Mouse (Mus musculus) B cell, adult 62 days (primary cell): ENCODE data around the gene Sertad1. TPM values are rescaled to one million over a fixed set of nuclear protein-coding genes. Genes with fewer than 3 reads are reported as not detected.

Experiments
- total RNA-seq: library from RNA; stranded (reverse); gene quantifications from 4 replicates; pipeline ENCODE4 v1.2.4, GENCODE M21; 2023

The Sertad1 gene
- total RNA-seq, result 32.1 to 39.2 TPM (median 35.5 TPM) in 4 replicates

DNA sequence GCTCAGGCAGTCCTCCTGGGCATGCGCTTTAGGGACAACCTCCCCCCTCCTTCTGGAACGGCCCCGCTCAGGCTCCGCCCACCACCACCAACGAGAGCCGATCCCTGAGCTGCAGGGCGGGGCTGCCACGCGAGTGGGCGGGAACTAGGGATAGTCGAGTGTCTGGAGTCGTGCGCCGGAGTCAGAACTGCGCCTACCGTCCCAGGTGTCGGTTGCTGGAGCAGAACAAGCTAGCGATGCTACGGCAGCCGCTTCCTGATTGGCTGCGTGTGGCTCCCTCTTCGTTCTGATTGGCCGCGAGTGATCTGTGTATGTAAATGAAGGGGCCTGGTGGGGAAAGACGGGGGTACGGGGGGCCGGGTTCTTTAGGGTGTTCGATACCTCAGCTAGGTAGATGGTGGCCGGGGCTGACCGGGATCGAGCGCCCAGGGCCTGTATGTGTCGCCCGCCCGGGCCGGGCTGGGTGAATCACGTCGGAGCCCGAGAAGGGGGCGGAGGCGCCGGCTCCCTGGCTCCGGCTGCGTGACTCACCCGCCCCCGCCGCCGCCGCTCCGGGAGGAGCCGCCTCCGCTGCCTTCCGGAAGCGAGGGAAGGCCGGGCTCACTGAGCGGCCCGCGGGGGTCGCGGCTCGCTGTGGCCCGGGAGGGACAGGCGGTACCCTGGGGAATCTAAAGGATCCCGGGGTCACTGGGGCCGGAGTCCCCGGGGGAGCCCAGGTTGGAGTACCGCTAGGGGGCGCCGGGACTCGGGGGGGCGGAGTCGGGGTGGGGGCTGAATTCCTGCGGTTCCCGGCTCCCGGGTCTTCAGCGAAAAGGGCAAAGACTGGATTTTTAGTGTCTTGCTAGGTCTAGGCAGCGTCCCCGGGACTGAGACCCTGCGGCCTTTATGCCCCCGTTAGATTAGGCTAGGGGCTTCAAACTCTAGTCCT, at the start of gene Sertad1:
Gene Sertad1, plus strand, starts transcription at position 141 of the 928 bp plus-strand sequence.

DNA sequence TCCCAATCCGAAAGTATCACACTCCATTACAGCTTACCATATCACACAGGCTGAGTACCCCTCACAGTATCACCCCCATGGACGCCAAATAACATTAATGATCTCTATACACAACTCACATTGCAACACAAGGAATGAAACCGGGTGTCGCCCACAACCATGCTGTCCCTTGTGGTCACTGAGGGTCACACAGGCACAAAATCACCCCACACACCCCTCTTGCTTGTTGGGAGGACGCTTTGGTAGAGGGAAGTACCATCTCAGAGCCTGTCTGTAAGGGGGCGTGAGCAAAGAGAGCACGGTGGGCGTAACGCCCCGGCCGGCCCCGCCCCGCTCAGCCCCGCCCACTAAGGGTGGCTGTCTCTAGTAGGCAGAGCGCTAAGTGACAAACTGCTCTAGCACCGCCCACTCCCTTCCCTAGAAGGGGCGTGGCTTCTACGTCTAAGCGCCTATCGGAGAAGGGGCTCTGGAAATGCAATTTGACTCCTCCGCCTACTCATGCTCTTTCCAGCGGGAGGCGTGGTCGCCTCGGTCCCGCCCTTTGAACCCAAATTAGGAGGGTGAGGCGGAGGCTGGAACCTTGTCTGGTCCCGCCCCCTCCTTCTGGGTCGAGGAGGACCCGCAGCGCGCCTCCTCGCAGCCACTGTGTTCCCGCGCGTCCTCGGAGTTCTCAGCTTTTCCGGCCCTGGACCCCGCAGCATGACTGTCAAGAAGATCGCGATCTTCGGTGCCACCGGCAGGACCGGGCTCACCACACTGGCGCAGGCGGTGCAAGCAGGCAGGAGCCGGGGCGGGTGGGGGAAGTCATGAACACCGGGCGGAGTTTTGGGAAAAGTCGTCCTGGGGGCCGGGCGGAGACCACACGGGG, 39.1 kb upstream of the Sertad1 start, which contains the start of the genes Sptbn4 and Blvrb:
Gene Sptbn4, minus strand, starts transcription at position 268 of the 868 bp plus-strand sequence.
Gene Blvrb, plus strand, starts transcription at position 560 of the 868 bp plus-strand sequence.

DNA sequence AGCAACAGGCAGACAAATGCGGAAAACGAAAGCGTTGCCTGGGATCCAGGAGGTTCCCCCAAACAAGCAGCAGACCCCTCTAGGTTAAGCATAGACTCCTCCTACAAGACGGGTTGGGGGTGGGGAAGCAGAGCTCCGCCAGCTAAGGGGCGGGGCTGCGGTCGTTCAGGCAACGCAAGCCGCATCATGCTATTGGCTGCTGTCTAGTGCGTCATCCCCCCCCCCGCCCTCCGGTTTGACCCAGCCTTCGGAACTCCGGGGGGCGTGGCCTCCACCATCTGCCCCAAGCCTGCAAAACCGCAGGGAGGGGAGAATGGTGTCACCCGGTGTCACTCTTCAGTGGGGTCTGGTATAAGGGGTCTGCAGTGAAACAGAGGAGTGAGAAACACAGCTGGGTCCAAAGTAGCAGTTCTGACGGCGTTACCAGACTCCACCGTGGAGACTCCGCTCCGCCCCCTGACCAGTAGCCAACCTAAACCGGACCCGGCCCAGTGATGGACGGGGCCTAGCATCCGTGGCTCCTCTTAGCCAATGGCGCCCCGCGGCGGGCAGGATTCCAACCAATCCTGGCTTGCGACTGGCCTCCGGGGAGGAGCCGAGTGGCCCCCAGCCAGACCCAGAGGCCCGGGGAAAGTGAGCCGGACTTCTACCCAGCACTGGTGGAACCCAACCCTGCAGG, 13.4 kb upstream of the Sertad1 start, which contains the start of gene Sertad3:
Gene Sertad3, plus strand, starts transcription at position 613 of the 679 bp plus-strand sequence.

DNA sequence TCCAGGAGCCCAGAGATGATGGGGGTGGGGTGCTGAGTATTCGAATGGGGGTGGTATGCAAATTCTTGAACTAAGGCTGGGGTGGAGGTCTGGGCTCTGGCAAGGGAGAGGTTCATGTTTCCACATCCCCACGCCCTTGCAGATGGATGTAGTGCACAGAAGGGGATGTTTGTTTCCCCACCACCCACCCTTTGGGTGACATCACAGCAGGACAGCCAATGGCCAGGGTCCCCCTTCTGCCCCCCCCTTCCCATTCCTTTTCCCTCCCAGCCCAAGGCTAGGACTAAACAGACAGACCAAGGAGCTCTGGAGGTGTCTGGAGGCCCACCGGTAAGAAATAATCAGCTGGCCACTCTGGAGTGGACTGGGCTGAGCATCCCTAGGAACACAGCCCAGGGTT, 12.3 kb downstream of the Sertad1 start, which contains the start of gene Prx:
Gene Prx, plus strand, starts transcription at position 289 of the 400 bp plus-strand sequence.

GRCm38 (mm10) chr7:27522967-27523366, 36.3 kb downstream of the Sertad1 start, which contains the start of gene Hipk4:
Gene Hipk4, plus strand, starts transcription at chr7:27523267.

Other genes starting within 250 kb of the Sertad1 start
- gene Numbl, start 228.5 kb upstream of the Sertad1 start, total RNA-seq, result 1.4 to 2.6 TPM (median 2.1 TPM) in 4 replicates
- gene Ltbp4, start 149.2 kb upstream of the Sertad1 start, total RNA-seq, result 0.83 to 1.2 TPM (median 1.0 TPM) in 4 replicates
- 85.2 to 97.4 TPM (median 91.1 TPM) in 4 replicates for gene Shkbp1, start 130.9 kb upstream of the Sertad1 start, total RNA-seq
- 7.5 to 14.1 TPM (median 9.1 TPM) in 3 of 4 replicates, not detected in the other for gene Gm20479, start 129.5 kb upstream of the Sertad1 start, total RNA-seq
- 0.18 to 0.29 TPM (median 0.28 TPM) in 3 of 4 replicates, not detected in the other for gene Sptbn4, start 39.2 kb upstream of the Sertad1 start, total RNA-seq
- gene Blvrb, start 38.9 kb upstream of the Sertad1 start, total RNA-seq, result 68.1 to 75.9 TPM (median 70.4 TPM) in 4 replicates
- 12.7 to 16.7 TPM (median 15.1 TPM) in 4 replicates for gene Sertad3, start 13.1 kb upstream of the Sertad1 start, total RNA-seq
- gene Prx, start 12.4 kb downstream of the Sertad1 start, total RNA-seq, result 0.18 to 0.44 TPM (median 0.29 TPM) in 3 of 4 replicates, not detected in the other
- gene Hipk4, start 36.4 kb downstream of the Sertad1 start, total RNA-seq, result not detected in 4 replicates
- gene Pld3, start 66.3 kb downstream of the Sertad1 start, total RNA-seq, result 64.7 to 72.8 TPM (median 66.9 TPM) in 4 replicates
- gene 2310022A10Rik, start 66.3 kb downstream of the Sertad1 start, total RNA-seq, result 22.1 to 29.3 TPM (median 26.5 TPM) in 4 replicates
- 95.6 to 114 TPM (median 104 TPM) in 4 replicates for gene Akt2, start 104.6 kb downstream of the Sertad1 start, total RNA-seq
- gene Ttc9b, start 167.0 kb downstream of the Sertad1 start, total RNA-seq, result not detected in 4 replicates
- gene Map3k10, start 187.7 kb downstream of the Sertad1 start, total RNA-seq, result 12.2 to 17.9 TPM (median 13.6 TPM) in 4 replicates
- 1.1 to 2.5 TPM (median 1.9 TPM) in 4 replicates for gene Zfp607b, start 202.4 kb downstream of the Sertad1 start, total RNA-seq
- 12.1 to 15.1 TPM (median 13.4 TPM) in 4 replicates for gene Zfp60, start 244.5 kb downstream of the Sertad1 start, total RNA-seq